1 mouse cellular context compared by ENCODE assay signal in genomic region chr5:115076144-115076901, GRCm38 (mm10).
TF ChIP-seq lines count a peak whose summit lies in the region.

No protein-coding gene starts in this region.

TF ChIP-seq in MEL, 35 proteins besides CTCF, POLR2A, EP300 and RAD21 (continued from another document):
- TF ChIP-seq ZC3H11A (IDR thresholded peaks at IDR 0.05; ENCODE audit: low read depth, low read length) (peak; percentile 94), BHLHE40 (IDR thresholded peaks at IDR 0.05; ENCODE audit: borderline replicate concordance, low read depth, low read length) (no peak), HCFC1 (IDR thresholded peaks at IDR 0.05; ENCODE audit: low read depth, low read length) (no peak), MAZ (IDR thresholded peaks at IDR 0.05; ENCODE audit: low read depth, low read length) (peak; percentile 50; the same call in 1 of the 2 replicates), TAL1 (IDR thresholded peaks at IDR 0.05; ENCODE audit: low read length) (peak; percentile 18; the same call in 1 of the 2 replicates), MEF2A (IDR thresholded peaks at IDR 0.05; ENCODE audit: extremely low read depth, insufficient replicate concordance, low read depth, low read length, poor library complexity, severe bottlenecking) (no peak; the same call in 1 of the 2 replicates), ZKSCAN1 (IDR thresholded peaks at IDR 0.05; ENCODE audit: low read depth, low read length) (no peak), MAFK (IDR thresholded peaks at IDR 0.05; ENCODE audit: borderline replicate concordance, low read depth, low read length) (no peak), GABPA (IDR thresholded peaks at IDR 0.05; ENCODE audit: low read depth, low read length) (0 out of 2 replicates have a peak, but pooled peaks have one; percentile 32), RCOR1 (IDR thresholded peaks at IDR 0.05; ENCODE audit: low read depth, low read length) (peak; percentile 56; the same call in 1 of the 2 replicates), KAT2A (conservative IDR thresholded peaks at IDR 0.05; ENCODE audit: low read depth, low read length) (no peak), GATA1 (IDR thresholded peaks at IDR 0.05; ENCODE audit: low read depth, low read length) (peak; percentile 72), POLR2AphosphoS2 (IDR thresholded peaks at IDR 0.05; ENCODE audit: low read length) (no peak), MXI1 (IDR thresholded peaks at IDR 0.05; ENCODE audit: low read depth, low read length) (peak; percentile 11; the same call in 1 of the 2 replicates), MYC (IDR thresholded peaks at IDR 0.05; ENCODE audit: low read depth, low read length) (no peak), UBTF (IDR thresholded peaks at IDR 0.05; ENCODE audit: borderline replicate concordance, insufficient read depth, low read depth, low read length) (no peak), SIN3A (IDR thresholded peaks at IDR 0.05; ENCODE audit: low read length) (peak; percentile 67), NRF1 (IDR thresholded peaks at IDR 0.05; ENCODE audit: insufficient read depth, low read depth, low read length, poor library complexity, severe bottlenecking) (0 out of 2 replicates have a peak, but pooled peaks have one; percentile 15), MYB (IDR thresholded peaks at IDR 0.05; ENCODE audit: low read depth, low read length) (no peak), ZMIZ1 (IDR thresholded peaks at IDR 0.05; ENCODE audit: low read depth, low read length) (no peak), JUND (IDR thresholded peaks at IDR 0.05; ENCODE audit: low read depth, low read length) (no peak), SMC3 (IDR thresholded peaks at IDR 0.05; ENCODE audit: low read depth, low read length) (peak; percentile 93), TBP (IDR thresholded peaks at IDR 0.05; ENCODE audit: low read depth, low read length) (0 out of 2 replicates have a peak, but pooled peaks have one; percentile 6), MAX (IDR thresholded peaks at IDR 0.05; ENCODE audit: low read length) (no peak), USF2 (IDR thresholded peaks at IDR 0.05; ENCODE audit: borderline replicate concordance in 1 of 2, insufficient read depth in 1 of 2, low read depth in 1 of 2, low read length in 2 of 2) (no peak), USF1 (IDR thresholded peaks at IDR 0.05; ENCODE audit: low read depth, low read length) (no peak), E2F4 (IDR thresholded peaks at IDR 0.05; ENCODE audit: borderline replicate concordance, low read depth, low read length) (no peak), POLR2AphosphoS5 (IDR thresholded peaks at IDR 0.05; ENCODE audit: borderline replicate concordance, low read depth, low read length) (no peak), ETS1 (IDR thresholded peaks at IDR 0.05; ENCODE audit: low read depth, low read length) (peak; percentile 75)
TF ChIP-seq in MEL: peak in this region for 13.
